Mouse (Mus musculus) CH12F3 (cell line): Measurements from ENCODE around the gene Stx18.

Source experiments
- in situ Hi-C: fragments of 300-500 bp; cut with MboI; formaldehyde crosslinking; loops from 2 replicates; pipeline ENCODE4 v1.14.3; 2020; ENCODE audit warnings: low sequenced_read_pairs

Stx18 gene

GRCm38 (mm10) chr5:38119268-38119667 lies 80.7 kb downstream of the Stx18 start:
- in situ Hi-C loops: no loop called here

- in situ Hi-C loops: no loop called here
Observed at GRCm38 (mm10) chr5:38121699-38122098, 83.2 kb downstream of the Stx18 start.

GRCm38 (mm10) chr5:38126519-38127306 lies 88.2 kb downstream of the Stx18 start:
- in situ Hi-C loops: no loop called here

DNA sequence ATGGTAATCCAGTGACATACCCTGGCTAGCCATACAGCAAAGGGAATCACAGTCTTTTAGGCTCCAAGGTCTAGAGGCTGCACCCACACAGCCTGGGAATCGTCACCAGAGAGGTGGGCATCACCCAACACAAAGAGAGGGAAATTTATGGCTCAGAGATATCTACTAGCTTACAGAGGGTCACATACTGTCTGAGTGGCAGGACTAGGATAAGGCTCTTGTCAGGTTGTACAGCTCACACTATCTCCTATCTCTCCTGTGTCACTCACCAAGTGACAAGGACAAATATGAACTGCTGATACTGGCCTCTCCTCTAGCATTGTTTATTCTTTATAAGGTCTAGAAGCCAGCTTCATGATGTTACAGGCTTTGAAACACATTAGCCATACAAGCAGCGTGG lies 90.8 kb downstream of the Stx18 start:
- in situ Hi-C loops: no loop called here

DNA sequence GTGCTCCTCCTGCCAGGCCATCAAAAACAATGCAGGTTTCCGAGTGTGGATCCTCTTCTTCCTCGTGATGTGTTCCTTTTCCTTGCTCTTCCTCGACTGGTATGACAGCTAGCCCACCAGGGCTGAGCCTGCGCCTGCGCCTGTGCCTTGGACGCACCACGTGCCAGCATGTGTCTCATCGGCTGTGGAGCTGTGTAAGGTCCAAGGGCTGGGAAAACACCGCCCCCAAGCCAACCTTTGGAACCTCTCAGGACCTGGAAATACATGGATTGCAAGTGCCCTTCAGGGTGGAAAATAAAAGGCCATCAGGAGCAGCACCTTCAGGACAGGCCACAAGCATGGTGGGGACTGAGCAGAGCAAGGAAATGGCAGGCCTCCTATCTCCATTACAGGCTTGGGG lies 97.7 kb downstream of the Stx18 start:
- in situ Hi-C loops: no loop called here

GRCm38 (mm10) chr5:38137163-38137562 lies 98.6 kb downstream of the Stx18 start:
- in situ Hi-C loops: no loop called here

GRCm38 (mm10) chr5:38140893-38141292 lies 102.4 kb downstream of the Stx18 start:
- in situ Hi-C loops: no loop called here

DNA sequence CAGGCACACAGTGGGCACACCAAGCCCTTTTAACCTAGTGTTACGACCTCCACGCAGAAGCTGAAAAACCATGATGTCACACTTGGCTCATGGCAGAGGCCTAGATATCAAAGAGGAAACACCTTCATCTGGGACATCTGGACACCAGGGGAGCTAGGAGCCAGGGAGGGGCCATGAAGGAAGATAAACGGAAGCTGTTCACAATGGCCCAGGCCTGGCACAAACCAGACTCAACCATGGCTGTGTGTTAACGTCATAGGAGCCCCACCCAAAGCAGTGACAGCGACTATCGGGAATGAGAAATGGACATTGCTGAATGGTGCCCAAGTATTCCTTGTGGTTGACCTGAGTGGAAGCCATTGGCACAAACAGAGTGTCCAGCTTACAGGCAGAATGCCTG lies 108.0 kb downstream of the Stx18 start:
- in situ Hi-C loops: no loop called here

DNA sequence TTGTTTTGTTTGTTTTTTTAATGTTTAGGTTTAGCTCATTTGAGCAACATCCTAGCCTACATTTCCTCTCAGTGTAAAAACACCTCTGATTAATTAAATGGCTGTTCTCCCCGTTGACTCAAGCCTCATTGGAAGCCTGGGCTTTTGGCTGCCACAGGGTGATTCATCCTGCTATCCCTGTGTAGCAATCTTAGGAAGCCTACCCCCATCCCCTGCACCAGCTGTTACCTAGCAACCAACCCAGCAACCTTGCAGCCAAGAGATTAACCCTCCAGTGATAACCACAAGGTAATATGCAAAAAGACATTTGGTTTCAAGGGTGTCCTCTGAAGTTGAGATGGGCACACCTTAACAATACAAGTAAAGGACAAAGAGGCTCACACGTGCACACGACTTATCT lies 112.7 kb downstream of the Stx18 start:
- in situ Hi-C loops: no loop called here

GRCm38 (mm10) chr5:38152201-38153108 lies 113.9 kb downstream of the Stx18 start:
- in situ Hi-C loops: no loop called here

DNA sequence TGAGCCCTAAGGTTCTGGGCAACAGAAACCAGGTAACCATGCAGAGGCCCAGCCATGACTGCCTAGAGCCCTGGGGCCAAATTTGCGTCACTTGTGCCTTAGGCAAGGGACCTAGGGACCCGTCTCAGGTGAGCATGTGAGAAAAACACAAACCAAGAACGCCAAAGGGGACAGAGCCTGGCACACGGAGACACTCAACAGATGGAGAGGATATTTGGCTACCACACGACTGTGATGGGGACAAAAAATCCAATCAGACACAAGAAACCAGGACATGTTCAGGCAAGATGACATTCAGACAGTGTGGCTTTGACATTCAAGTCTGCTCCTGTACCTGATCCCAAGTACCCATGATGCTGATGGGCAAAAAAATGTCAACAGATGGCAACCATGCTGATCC lies 115.1 kb downstream of the Stx18 start:
- in situ Hi-C loops: no loop called here

DNA sequence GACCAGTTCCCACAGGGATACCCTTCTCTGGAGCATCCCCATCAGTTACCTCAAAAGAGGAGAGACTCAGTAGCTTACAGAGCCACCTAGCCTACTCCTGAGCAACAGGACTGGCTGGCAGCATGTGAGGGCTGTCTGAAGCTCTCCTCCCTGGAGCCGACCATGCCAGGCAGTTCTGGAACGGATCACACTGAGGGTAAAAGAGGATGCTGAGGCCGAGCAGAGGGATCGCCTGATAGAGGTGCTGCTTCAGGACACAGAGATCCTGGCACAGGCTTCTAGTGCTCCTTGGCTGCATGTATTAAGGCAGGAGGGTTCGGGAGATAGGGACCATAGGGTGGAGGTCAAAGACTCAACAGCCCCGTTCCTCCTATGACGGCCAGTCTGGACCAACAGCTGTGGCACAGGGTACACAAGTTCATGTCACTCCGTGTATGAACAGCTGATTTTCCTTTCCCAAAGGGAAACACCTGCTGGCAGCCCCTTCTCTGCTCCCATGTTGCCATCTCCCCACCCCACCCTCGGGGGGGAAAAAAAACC lies 119.0 kb downstream of the Stx18 start:
- in situ Hi-C loops: no loop called here

DNA sequence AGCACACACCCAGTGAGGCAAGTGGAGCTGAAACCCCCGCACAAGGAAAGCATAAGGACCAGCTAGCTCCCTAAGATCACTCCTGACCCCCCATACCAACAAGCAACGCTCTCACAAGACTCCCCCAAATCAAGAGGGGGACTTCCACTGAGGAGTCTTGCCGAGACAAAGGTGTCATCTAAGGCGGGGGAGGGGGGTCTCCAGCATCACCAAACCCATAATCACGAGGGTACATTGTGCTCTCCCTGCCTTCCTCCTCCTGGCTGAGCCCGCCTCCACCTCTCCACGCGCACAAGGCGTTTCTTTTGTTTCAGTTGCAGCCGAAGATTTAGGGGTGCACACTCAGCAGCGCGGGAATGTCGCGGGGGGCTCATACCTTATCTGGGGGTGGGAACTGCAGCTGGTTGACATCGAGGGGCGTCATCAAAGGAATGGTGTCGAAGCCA lies 120.0 kb downstream of the Stx18 start:
- in situ Hi-C loops: no loop called here

DNA sequence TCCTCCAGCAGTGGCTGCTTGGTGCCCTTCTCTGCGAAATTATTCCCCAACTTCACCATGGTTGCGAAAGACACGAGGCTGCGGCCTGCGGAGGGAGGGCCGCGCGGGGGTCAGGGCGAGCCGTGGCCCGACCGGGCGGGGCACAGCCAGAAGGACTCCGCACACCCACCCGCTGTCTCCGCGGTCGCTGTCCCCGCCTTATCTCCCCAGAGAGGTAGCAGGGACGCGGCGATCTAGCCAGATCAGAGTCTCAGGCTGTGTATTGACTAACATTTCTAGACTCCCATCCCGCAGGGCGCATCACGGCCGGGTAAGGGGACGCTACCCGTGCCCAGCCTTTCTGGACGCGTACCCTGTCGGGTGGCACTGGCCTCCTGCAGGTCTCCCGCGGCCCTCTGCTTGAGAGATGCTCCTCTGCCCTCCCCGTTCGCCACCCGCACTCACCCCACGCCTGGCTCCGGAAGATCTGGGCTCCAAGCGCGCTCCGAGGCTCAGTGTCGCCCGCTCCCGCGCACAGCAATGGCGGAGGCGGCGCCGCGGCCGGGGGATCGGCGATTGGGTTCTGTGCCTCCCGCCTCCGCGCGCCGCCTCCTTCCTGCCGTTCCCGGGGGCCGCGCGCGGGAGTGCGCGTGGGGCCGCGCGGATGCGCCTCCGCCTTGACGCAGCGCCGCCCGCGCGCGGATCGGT lies 120.5 kb downstream of the Stx18 start:
- in situ Hi-C loops: no loop called here

DNA sequence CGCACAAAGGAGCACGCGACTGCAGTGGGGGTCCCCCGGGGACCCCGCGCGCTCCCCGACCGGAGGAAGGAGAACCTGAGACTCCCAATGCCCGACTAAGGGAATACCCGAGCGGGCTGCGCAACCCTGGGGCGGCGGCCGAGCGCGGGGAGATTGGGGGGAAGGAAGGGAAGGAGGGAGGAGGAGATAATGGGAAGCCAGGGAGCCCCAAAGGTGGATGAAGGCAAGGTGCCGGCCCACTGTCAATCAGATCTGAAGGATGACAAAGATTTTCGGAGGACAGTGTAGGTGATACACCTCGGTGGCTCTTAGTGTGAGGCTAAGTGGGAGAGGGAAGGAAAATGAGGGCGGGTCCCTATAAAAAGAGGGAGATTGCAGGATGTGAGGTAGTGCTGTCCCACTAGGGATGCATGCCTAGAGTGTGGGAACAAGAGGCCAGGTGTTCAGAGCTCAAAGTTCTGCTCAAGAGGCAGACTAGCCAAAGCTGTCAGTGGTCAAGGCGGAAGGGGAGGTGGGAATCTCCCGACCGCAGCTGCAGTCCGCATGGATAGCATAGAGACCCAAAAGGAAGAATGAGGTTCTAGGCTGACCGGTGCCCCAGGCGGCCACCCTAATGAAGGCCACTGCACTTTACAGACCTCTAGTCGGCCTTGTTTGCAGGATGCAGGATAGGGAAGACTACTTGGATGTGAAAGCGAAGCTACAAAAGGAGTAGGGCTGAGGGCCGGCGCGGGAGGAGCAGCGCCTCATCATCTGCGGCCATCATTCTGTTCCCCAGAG lies 121.3 kb downstream of the Stx18 start, which contains the start of gene Nsg1:
Nsg1 (minus strand) TSS at position 274 of the 780 bp plus-strand sequence.
- in situ Hi-C loops: no loop called here

DNA sequence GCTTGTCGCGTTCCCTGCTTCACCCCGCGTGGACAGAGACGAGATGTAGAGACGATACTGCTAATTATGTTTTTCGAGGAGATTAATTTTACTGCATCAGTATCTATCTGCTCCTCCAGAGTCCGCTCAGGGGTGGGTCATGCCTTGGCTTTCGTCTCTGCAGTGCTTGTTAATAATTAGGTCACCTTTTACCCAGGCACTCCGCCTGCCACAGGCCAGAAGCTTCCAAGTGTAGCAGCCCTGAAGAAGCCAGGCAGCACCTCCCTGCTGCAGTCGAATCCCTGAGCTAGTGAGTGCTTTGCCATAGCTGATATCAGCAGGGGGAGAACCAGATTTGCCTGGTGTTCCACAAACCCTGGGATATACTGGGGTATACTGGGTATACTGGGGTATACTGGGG lies 130.0 kb downstream of the Stx18 start:
- in situ Hi-C loops: no loop called here

DNA sequence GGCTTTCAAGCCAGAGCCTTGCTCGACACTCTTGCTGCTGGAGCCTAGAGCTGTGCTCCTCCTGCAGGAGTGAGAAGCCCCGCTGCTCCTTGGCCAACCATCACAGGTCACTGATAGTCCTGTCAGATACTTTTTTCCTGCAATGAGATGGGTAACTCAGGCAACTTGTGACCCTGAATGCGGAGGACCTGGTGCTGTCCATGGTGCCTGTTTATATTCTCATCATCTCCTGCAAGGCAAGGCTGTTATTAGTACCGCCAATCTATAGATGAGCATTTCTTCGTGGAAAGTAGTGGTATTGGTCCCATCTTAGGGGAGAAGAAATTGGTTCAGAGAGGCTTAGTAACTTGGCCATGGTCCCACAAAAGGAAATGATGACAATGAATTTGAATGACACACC lies 135.2 kb downstream of the Stx18 start:
- in situ Hi-C loops: no loop called here

DNA sequence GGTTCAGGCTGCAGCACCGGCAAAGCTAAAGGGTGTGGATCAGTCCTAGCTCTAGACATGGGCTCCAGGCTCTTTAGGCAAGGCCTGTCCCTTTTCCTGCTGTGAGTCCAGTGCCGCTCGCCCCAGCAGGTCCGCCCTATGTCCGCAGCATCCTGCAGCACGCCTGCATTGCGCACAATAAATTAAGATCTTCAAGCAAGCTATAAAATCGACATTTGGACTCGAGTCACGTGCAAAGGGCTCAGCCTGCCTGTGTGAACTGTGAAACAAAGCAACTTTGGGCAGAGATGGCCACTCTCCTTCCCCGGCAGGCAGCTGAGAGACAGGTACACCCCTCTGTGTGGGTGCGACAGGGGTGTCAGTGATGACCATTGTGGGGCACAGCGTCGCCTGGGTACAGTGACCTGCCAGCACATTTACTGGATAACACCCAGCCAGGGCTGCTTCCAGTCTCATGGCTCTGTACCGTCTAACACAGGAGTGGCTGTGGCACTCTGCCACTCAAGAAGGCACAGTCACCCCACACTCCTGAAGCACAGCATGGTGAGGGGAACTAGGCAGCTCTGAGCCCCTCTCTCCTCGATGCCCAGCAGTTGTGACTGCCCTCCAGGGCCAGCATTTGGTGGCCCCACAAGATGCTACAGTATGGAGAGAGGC lies 135.8 kb downstream of the Stx18 start:
- in situ Hi-C loops: no loop called here

- in situ Hi-C loops: no loop called here
Observed at GRCm38 (mm10) chr5:38184688-38185285, 146.2 kb downstream of the Stx18 start.
